In genomic region chr3:123448096-123448495, GRCm38 (mm10) we compare ENCODE assay signal across 8 mouse cellular contexts. TPM values are rescaled to one million over a fixed set of nuclear protein-coding genes. Genes with fewer than 3 reads are reported as not detected.
A peak's percentile ranks its signal among the peaks of the same experiment; 100 is the strongest.
DNase-seq lines count a peak whose midpoint lies in the region; ATAC-seq and TF ChIP-seq lines count a peak whose summit lies in the region.

No protein-coding gene starts in this region.

- H3K9me3 ChIP-seq in heart, embryonic 16.5 days (replicated peaks; ENCODE audit: control insufficient read depth, low read length): no peaks in the 10 kb centered on the region
- H3K9me3 ChIP-seq in embryonic facial prominence, embryonic 15.5 days (replicated peaks): no peaks in the 10 kb centered on the region
- H3K9me3 ChIP-seq in limb, embryonic 14.5 days (ENCODE audit: control insufficient read depth, low read length): no peaks in the 10 kb centered on the region

- no peak for ATAC-seq in heart, embryonic 16.5 days (replicated peaks; ENCODE audit: extremely low read depth, insufficient read depth, low FRiP score)
- no peak; the same call in 1 of the 2 replicates for ATAC-seq in embryonic facial prominence, embryonic 15.5 days (ENCODE audit: insufficient number of reproducible peaks, low FRiP score, low TSS enrichment, low read depth)
- ATAC-seq in limb, embryonic 14.5 days (ENCODE audit: low FRiP score, low read depth): no peak

- TF ChIP-seq POLR2A in limb, embryonic 14.5 days (IDR thresholded peaks at IDR 0.05; ENCODE audit: borderline replicate concordance, extremely low read depth, insufficient read depth, insufficient read length): no peak

- 12% methylated on average over 10 of the region's 10 CpGs for WGBS in heart, embryonic 16.5 days
- 3% methylated on average over 10 of the region's 10 CpGs for WGBS in embryonic facial prominence, embryonic 15.5 days
- WGBS in limb, embryonic 14.5 days: 17% methylated on average over 10 of the region's 10 CpGs

- H3K4me3 ChIP-seq in heart, embryonic 16.5 days (ENCODE audit: low read length): peak overlapping the region; percentile 77
- H3K4me3 ChIP-seq in embryonic facial prominence, embryonic 15.5 days (replicated peaks): peak overlapping the region; percentile 70
- peak overlapping the region; percentile 70 for H3K4me3 ChIP-seq in limb, embryonic 14.5 days (replicated peaks; ENCODE audit: low read length)

- H3K9ac ChIP-seq in heart, embryonic 16.5 days (ENCODE audit: low read length): no peak overlapping the region
- no peak overlapping the region for H3K9ac ChIP-seq in embryonic facial prominence, embryonic 15.5 days
- no peak overlapping the region for H3K9ac ChIP-seq in limb, embryonic 14.5 days (ENCODE audit: low read depth, low read length, severe bottlenecking)

- no peaks in the 10 kb centered on the region for H3K36me3 ChIP-seq in heart, embryonic 16.5 days (ENCODE audit: control insufficient read depth, insufficient read depth)
- H3K36me3 ChIP-seq in embryonic facial prominence, embryonic 15.5 days: no peaks in the 10 kb centered on the region
- no peaks in the 10 kb centered on the region for H3K36me3 ChIP-seq in limb, embryonic 14.5 days (ENCODE audit: control insufficient read depth, insufficient read depth, low read length)

- peak overlapping the region; percentile 100 for H3K4me2 ChIP-seq in heart, embryonic 16.5 days (ENCODE audit: low read depth, low read length)
- H3K4me2 ChIP-seq in embryonic facial prominence, embryonic 15.5 days (replicated peaks): peak overlapping the region; percentile 98
- peak overlapping the region; percentile 99 for H3K4me2 ChIP-seq in limb, embryonic 14.5 days (replicated peaks; ENCODE audit: low read depth, low read length, severe bottlenecking)

- intact Hi-C loops in heart, postnatal 25 days (cut with DNase I): loop anchor here (5.0 kb wide), 1 partner anchor 61 kb away; the partner anchor contains the start of gene Mettl14
- intact Hi-C loops in left cerebral cortex, postnatal 4 days (cut with DNase I): no loop called here

- no peak overlapping the region for H3K27ac ChIP-seq in heart, embryonic 16.5 days (ENCODE audit: low read length)
- H3K27ac ChIP-seq in embryonic facial prominence, embryonic 15.5 days (replicated peaks): no peak overlapping the region
- H3K27ac ChIP-seq in limb, embryonic 14.5 days (replicated peaks; ENCODE audit: low read depth, low read length): no peak overlapping the region

- DNase-seq in heart, postnatal 25 days (ENCODE audit: low spot score): no peak
- DNase-seq in limb, embryonic 14.5 days (ENCODE audit: low spot score): no peak
- DNase-seq in neural tube, embryonic 10.5 days (ENCODE audit: extremely low spot score, low spot score): peak; percentile 28
- no peak for DNase-seq in cerebellum, adult 18-20 months
- DNase-seq in ovary, postnatal 10 days (ENCODE audit: low spot score): no peak
- DNase-seq in left cerebral cortex, postnatal 4 days: no peak

- peaks cover 8% of the 10 kb centered on the region; the same call in 1 of the 2 replicates for H3K4me1 ChIP-seq in heart, embryonic 16.5 days (ENCODE audit: control insufficient read depth, insufficient read depth, low read length)
- peaks cover 14% of the 10 kb centered on the region; the same call in 1 of the 2 replicates for H3K4me1 ChIP-seq in embryonic facial prominence, embryonic 15.5 days
- peaks cover 23% of the 10 kb centered on the region for H3K4me1 ChIP-seq in limb, embryonic 14.5 days (ENCODE audit: control insufficient read depth, insufficient read depth, low read length)

- H3K27me3 ChIP-seq in heart, embryonic 16.5 days (ENCODE audit: control insufficient read depth, insufficient read depth, low read length): peaks cover 9% of the 10 kb centered on the region
- H3K27me3 ChIP-seq in embryonic facial prominence, embryonic 15.5 days: 0 out of 2 replicates have a peak, but pooled peaks cover 5% of the 10 kb centered on the region
- peaks cover 19% of the 10 kb centered on the region; the same call in 1 of the 2 replicates for H3K27me3 ChIP-seq in limb, embryonic 14.5 days (ENCODE audit: control insufficient read depth, insufficient read depth, low read length)

RNA-seq across cellular contexts. Expression of gene Prss12, which starts 1.4 kb away (rescaled TPM):
- 3.6 and 4.4 TPM in 2 replicates for polyA plus RNA-seq in heart, embryonic 16.5 days (2015; fragmentation: Nextera tagmentation; extraction: Ambion mirVana)
- total RNA-seq in heart, postnatal 25 days (2021): under 1 TPM; 0.84 to 0.91 TPM
- polyA plus RNA-seq in embryonic facial prominence, embryonic 15.5 days (2015; fragmentation: Nextera tagmentation; extraction: Ambion mirVana): 36.8 and 36.9 TPM in 2 replicates
- polyA plus RNA-seq in limb, embryonic 14.5 days (2012; rRNA removed): 16.6 and 17.6 TPM in 2 replicates
- polyA plus RNA-seq in limb, embryonic 14.5 days (2014; fragmentation: Nextera tagmentation; extraction: Ambion mirVana): 20.1 and 24.9 TPM in 2 replicates
- 10 to 100 TPM; 28.4 to 28.8 TPM for total RNA-seq in left cerebral cortex, postnatal 4 days (2021)
